8 mouse cellular contexts compared by ENCODE assay signal in the genomic region with DNA sequence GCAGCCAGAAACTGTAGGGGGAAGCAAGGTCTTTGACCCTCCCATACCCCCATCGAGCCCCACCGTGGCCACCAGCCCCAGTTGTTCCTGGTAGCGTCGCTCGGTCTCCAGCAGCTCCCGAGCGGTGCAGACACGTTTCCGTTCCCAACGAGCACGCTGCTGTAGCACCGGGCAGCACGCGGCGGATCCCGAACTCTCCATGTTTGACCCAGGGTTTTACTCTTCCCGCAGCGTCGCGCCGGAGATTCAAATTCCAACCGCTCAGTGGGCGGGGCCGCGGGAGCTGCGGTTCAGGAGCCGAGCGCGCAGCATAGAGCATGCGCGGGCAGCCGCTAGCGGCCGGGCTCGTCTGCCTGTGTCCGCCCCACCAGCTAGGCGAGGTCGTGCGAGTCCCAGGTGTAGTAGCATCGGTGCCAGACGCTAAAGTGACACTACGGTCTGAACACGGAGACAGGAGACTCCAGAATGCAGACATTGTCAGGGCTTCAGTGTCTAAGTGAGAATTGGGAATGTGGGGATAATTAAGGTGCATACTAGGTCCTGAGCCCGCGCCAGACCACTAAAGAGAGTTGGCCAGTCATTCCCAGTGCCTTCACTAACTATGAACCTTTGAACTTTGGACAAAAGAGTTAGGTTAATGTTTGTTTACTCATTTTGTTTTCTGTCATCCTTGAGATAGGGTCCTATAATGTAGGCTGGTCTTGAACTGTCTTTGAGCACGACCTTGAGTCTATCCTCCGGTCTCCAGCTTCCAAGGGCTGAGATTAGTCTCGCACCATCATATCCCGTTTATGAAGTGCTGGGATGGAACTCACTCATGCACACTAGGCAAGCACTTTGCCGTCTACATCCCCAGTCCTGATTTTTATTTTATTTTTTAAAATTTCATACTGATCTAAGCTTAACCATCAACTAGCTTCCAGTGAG. TPM values are rescaled to one million over a fixed set of nuclear protein-coding genes. Genes with fewer than 3 reads are reported as not detected.
DNase-seq lines count a peak whose midpoint lies in the region; ATAC-seq lines count a peak whose summit lies in the region.

A gene (minus strand): TSS at position 289 of the 927 bp plus-strand sequence.

- no peaks in the 10 kb centered on the region for H3K27me3 ChIP-seq in forebrain, embryonic 16.5 days (replicated peaks; ENCODE audit: control insufficient read depth, insufficient read depth, low read length)

- WGBS in forebrain, embryonic 16.5 days: 7% methylated on average over 50 of the region's 50 CpGs

- no peaks in the 10 kb centered on the region for H3K36me3 ChIP-seq in forebrain, embryonic 16.5 days (ENCODE audit: control insufficient read depth, insufficient read depth)

- H3K4me3 ChIP-seq in forebrain, embryonic 16.5 days (replicated peaks; ENCODE audit: low read length): peak within 1 kb of the TSS; percentile 62

- no peaks in the 10 kb centered on the region for H3K9me3 ChIP-seq in forebrain, embryonic 16.5 days (ENCODE audit: control insufficient read depth, low read length)

- peak; percentile 87 for DNase-seq in Muller cell, postnatal 12 days (ENCODE audit: inconsistent ontology term)
- DNase-seq in cerebellum, adult 18-20 months: peak; percentile 86 to 89
- peak; percentile 65 to 75 for DNase-seq in layer of hippocampus, postnatal 10 days (ENCODE audit: low spot score in 2 of 2)
- DNase-seq in lung, postnatal 25 days (ENCODE audit: low spot score): peak; percentile 80
- DNase-seq in retina, postnatal 7 days (ENCODE audit: low read depth, low spot score): peak; percentile 79
- peak; percentile 85 for DNase-seq in thymus, postnatal 4 days

- H3K27ac ChIP-seq in forebrain, embryonic 16.5 days (ENCODE audit: low read length): no peak within 1 kb of the TSS

- peak; percentile 90 for ATAC-seq in forebrain, embryonic 16.5 days
- peak; percentile 25 to 69; a peak in 3 of 4 replicates for ATAC-seq in hematopoietic stem cell, adult 5-6 weeks (replicated peaks in 1 of 2; ENCODE audit: insufficient read depth in 1 of 2, low FRiP score in 2 of 2, low TSS enrichment in 1 of 2, low read depth in 1 of 2, poor library complexity in 2 of 2, severe bottlenecking in 2 of 2)

- peak within 1 kb of the TSS; percentile 83 for H3K4me2 ChIP-seq in forebrain, embryonic 16.5 days (ENCODE audit: low read length)

- peaks cover 15% of the 10 kb centered on the region for H3K4me1 ChIP-seq in forebrain, embryonic 16.5 days (replicated peaks; ENCODE audit: control insufficient read depth, insufficient read depth, low read length)

- H3K9ac ChIP-seq in forebrain, embryonic 16.5 days (replicated peaks; ENCODE audit: low read depth, low read length): peak within 1 kb of the TSS; percentile 62

RNA-seq across cellular contexts. Expression of the gene that starts here (rescaled TPM):
- polyA plus RNA-seq in forebrain, embryonic 16.5 days (2015; fragmentation: Nextera tagmentation; extraction: Ambion mirVana): 17.4 and 18.8 TPM in 2 replicates
- 66.5 and 76.9 TPM in 2 replicates for total RNA-seq in hematopoietic stem cell, adult 5-6 weeks (2017)
- total RNA-seq in layer of hippocampus, postnatal 10 days (2021): 1 to 10 TPM; 1.2 to 1.8 TPM

Comparison
In these comparisons a context has a peak if more than half of its experiments do, and no peak if none do; other contexts are left out.
1. RNA of the gene that starts here (total RNA-seq): 66.5 to 76.9 TPM in hematopoietic stem cell, adult 5-6 weeks; 1.2 to 1.8 TPM in layer of hippocampus, postnatal 10 days; every median in the first group is over 10 times any median in the second.
2. Peak in every context shown above with its lines, with median percentiles within 50 percentile points of each other: DNase-seq.